Mouse (Mus musculus) neural tube, embryonic 11.5 days (tissue): ENCODE results near the gene Lamtor4. TPM values are rescaled to one million over a fixed set of nuclear protein-coding genes. Genes with fewer than 3 reads are reported as not detected.
"Not testable (repeated sequence)": the region's sequence is repeated elsewhere in the genome, so short reads cannot be mapped to it uniquely, and the experiment has no call there.

Source experiments
- ATAC-seq: fragments of 200-750 bp; cut with Nextera tagmentation; 2 replicates; pipeline ENCODE4 v1.8.0; 2017; ENCODE audit warnings: moderate number of reproducible peaks, mild to moderate bottlenecking, moderate TSS enrichment, moderate library complexity; ENCODE audit not compliant: insufficient read depth, low FRiP score, low TSS enrichment
- DNase-seq: peaks from one replicate; pipeline ENCODE4 v3.0.0-alpha.2; 2015; ENCODE audit warnings: low spot score
- H3K27ac ChIP-seq: fragments of 300-500 bp; sonication (generic); 2 replicates; pipeline ENCODE4 v1.5.1; 2014; ENCODE audit warnings: low read depth, mild to moderate bottlenecking, low read length
- H3K27me3 ChIP-seq: fragments of 300-500 bp; sonication (generic); 2 replicates; pipeline ENCODE4 v1.6.1; 2014; ENCODE audit warnings: mild to moderate bottlenecking, low read length, mixed read lengths; ENCODE audit not compliant: control insufficient read depth, insufficient read depth
- H3K36me3 ChIP-seq: fragments of 300-500 bp; sonication (generic); 2 replicates; pipeline ENCODE4 v1.6.1; 2014; ENCODE audit warnings: mild to moderate bottlenecking, low read length, moderate library complexity, mixed read lengths; ENCODE audit not compliant: control insufficient read depth, insufficient read depth
- H3K4me1 ChIP-seq: fragments of 300-500 bp; sonication (generic); 2 replicates; pipeline ENCODE4 v1.6.1; 2014; ENCODE audit warnings: low read length, mixed read lengths; ENCODE audit not compliant: control insufficient read depth, insufficient read depth
- H3K4me2 ChIP-seq: fragments of 300-500 bp; sonication (generic); 2 replicates; pipeline ENCODE4 v1.6.1; 2014; ENCODE audit warnings: low read depth, mild to moderate bottlenecking, moderate library complexity
- H3K4me3 ChIP-seq: fragments of 300-500 bp; sonication (generic); 2 replicates; pipeline ENCODE4 v1.5.1; 2014; ENCODE audit warnings: low read depth, low read length
- H3K9ac ChIP-seq: fragments of 300-500 bp; sonication (generic); 2 replicates; pipeline ENCODE4 v1.6.1; 2014; ENCODE audit warnings: mild to moderate bottlenecking, low read length
- H3K9me3 ChIP-seq: fragments of 300-500 bp; sonication (generic); 2 replicates; pipeline ENCODE4 v1.6.1; 2016; ENCODE audit warnings: low read length; ENCODE audit not compliant: control insufficient read depth
- WGBS: fragments of 180-500 bp; shearing (Covaris S2); extraction: QIAGEN DNeasy Blood & Tissue Kit; methylation state at CpG from one replicate; pipeline ENCODE4 v1.1.7; 2014; 5-methylcytosine and 5-hydroxymethylcytosine counted together
- polyA plus RNA-seq: library from polyadenylated mRNA; unstranded; fragments of >200 nt; fragmentation: Nextera tagmentation; extraction: Ambion mirVana; gene quantifications from 2 replicates; pipeline ENCODE4 v1.2.1, GENCODE M21; 2014

Lamtor4 gene
- polyA plus RNA-seq = 51.9 and 53.5 TPM in 2 replicates

- Histone ChIP-seq H3K36me3 (peaks cover 10% of the 10 kb centered on the region), H3K27ac (peak within 1 kb of the TSS; percentile 28; the same call in 1 of the 2 replicates), H3K4me3 (peak within 1 kb of the TSS; percentile 60), H3K27me3 (no peaks in the 10 kb centered on the region), H3K9ac (peak within 1 kb of the TSS; percentile 53), H3K4me2 (peak within 1 kb of the TSS; percentile 77), H3K4me1 (peaks cover 7% of the 10 kb centered on the region), H3K9me3 (no peaks in the 10 kb centered on the region)
- under 1% methylated on average over 38 of the region's 38 CpGs for WGBS
- peak; percentile 90 for DNase-seq
- ATAC-seq = peak; percentile 99
Measured at GRCm38 (mm10) chr5:138255353-138256093, at the start of gene Lamtor4. TSS of gene Lamtor4 (plus strand) at chr5:138255482.

- Histone ChIP-seq H3K4me2 (no peak overlapping the region), H3K36me3 (no peaks in the 10 kb centered on the region), H3K4me3 (no peak overlapping the region), H3K9ac (no peak overlapping the region), H3K4me1 (no peaks in the 10 kb centered on the region), H3K9me3 (no peaks in the 10 kb centered on the region), H3K27ac (no peak overlapping the region), H3K27me3 (no peaks in the 10 kb centered on the region)
- 76% methylated on average over 1 of the region's 1 CpGs for WGBS
- DNase-seq (no peak), ATAC-seq (no peak)
Measured at GRCm38 (mm10) chr5:138207253-138207652, 48.0 kb upstream of the Lamtor4 start.

- Histone ChIP-seq H3K36me3 (no peaks in the 10 kb centered on the region), H3K9ac (no peak overlapping the region), H3K27me3 (no peaks in the 10 kb centered on the region), H3K9me3 (no peaks in the 10 kb centered on the region), H3K4me2 (no peak overlapping the region), H3K4me1 (no peaks in the 10 kb centered on the region), H3K27ac (no peak overlapping the region), H3K4me3 (no peak overlapping the region)
- WGBS = 85% methylated on average over 4 of the region's 4 CpGs
- DNase-seq (no peak), ATAC-seq (no peak)
Measured at GRCm38 (mm10) chr5:138207873-138208272, 47.4 kb upstream of the Lamtor4 start.

- H3K9me3 ChIP-seq, ATAC-seq, H3K27me3 ChIP-seq, H3K4me2 ChIP-seq, H3K9ac ChIP-seq, H3K27ac ChIP-seq, DNase-seq, H3K4me1 ChIP-seq, H3K36me3 ChIP-seq, H3K4me3 ChIP-seq: not testable (repeated sequence)
- WGBS = 94% methylated on average over 13 of the region's 13 CpGs
Measured at GRCm38 (mm10) chr5:138216632-138217031, 38.6 kb upstream of the Lamtor4 start.

GRCm38 (mm10) chr5:138219864-138220263 is 35.4 kb upstream of the Lamtor4 start:
- Histone ChIP-seq H3K4me3 (no peak overlapping the region), H3K27me3 (no peaks in the 10 kb centered on the region), H3K36me3 (no peaks in the 10 kb centered on the region), H3K9me3 (peaks cover 3% of the 10 kb centered on the region; the same call in 1 of the 2 replicates), H3K4me2 (no peak overlapping the region), H3K27ac (no peak overlapping the region), H3K4me1 (no peaks in the 10 kb centered on the region), H3K9ac (no peak overlapping the region)
- DNase-seq (no peak), ATAC-seq (no peak)
- 79% methylated on average over 2 of the region's 2 CpGs for WGBS

GRCm38 (mm10) chr5:138222111-138222510 is 33.2 kb upstream of the Lamtor4 start:
- ATAC-seq = no peak
- 24% methylated on average over 4 of the region's 4 CpGs for WGBS

GRCm38 (mm10) chr5:138223287-138223686 is 32.0 kb upstream of the Lamtor4 start:
- ATAC-seq (no peak), DNase-seq (no peak)
- Histone ChIP-seq H3K9me3 (no peaks in the 10 kb centered on the region), H3K4me3 (no peak overlapping the region), H3K36me3 (no peaks in the 10 kb centered on the region), H3K27me3 (no peaks in the 10 kb centered on the region), H3K9ac (no peak overlapping the region), H3K27ac (no peak overlapping the region), H3K4me1 (no peaks in the 10 kb centered on the region), H3K4me2 (no peak overlapping the region)
- WGBS = 61% methylated on average over 3 of the region's 3 CpGs

More at GRCm38 (mm10) chr5:138222111-138222510, 33.2 kb upstream of the Lamtor4 start:
- no peak overlapping the region for H3K9ac ChIP-seq
- no peaks in the 10 kb centered on the region for H3K9me3 ChIP-seq
- peak; percentile 76 for DNase-seq
- no peaks in the 10 kb centered on the region for H3K27me3 ChIP-seq
- no peak overlapping the region for H3K27ac ChIP-seq
- H3K4me2 ChIP-seq = no peak overlapping the region
- no peaks in the 10 kb centered on the region for H3K4me1 ChIP-seq
- H3K36me3 ChIP-seq = no peaks in the 10 kb centered on the region
- no peak overlapping the region for H3K4me3 ChIP-seq

- no peaks in the 10 kb centered on the region for H3K4me1 ChIP-seq
- H3K4me2 ChIP-seq = no peak within 1 kb of the TSS
- H3K27me3 ChIP-seq = no peaks in the 10 kb centered on the region
- no peaks in the 10 kb centered on the region for H3K36me3 ChIP-seq
- H3K27ac ChIP-seq = no peak within 1 kb of the TSS
- H3K9ac ChIP-seq = no peak within 1 kb of the TSS
- no peaks in the 10 kb centered on the region for H3K9me3 ChIP-seq
- WGBS = 59% methylated on average over 2 of the region's 2 CpGs
- no peak within 1 kb of the TSS for H3K4me3 ChIP-seq
- DNase-seq (no peak), ATAC-seq (no peak)
Measured at GRCm38 (mm10) chr5:138225700-138226099, 29.6 kb upstream of the Lamtor4 start, which contains the start of gene Nxpe5. TSS of gene Nxpe5 (plus strand) at chr5:138225898.

- H3K36me3 ChIP-seq = no peaks in the 10 kb centered on the region
- WGBS = 81% methylated on average over 4 of the region's 4 CpGs
- no peak for DNase-seq
- no peak overlapping the region for H3K4me2 ChIP-seq
- no peak overlapping the region for H3K4me3 ChIP-seq
- no peak overlapping the region for H3K27ac ChIP-seq
- H3K27me3 ChIP-seq = no peaks in the 10 kb centered on the region
- H3K9me3 ChIP-seq = no peaks in the 10 kb centered on the region
- no peak overlapping the region for H3K9ac ChIP-seq
- ATAC-seq = no peak
- no peaks in the 10 kb centered on the region for H3K4me1 ChIP-seq
Measured at GRCm38 (mm10) chr5:138226491-138226890, 28.8 kb upstream of the Lamtor4 start.
